Mouse (Mus musculus): ENCODE measurements at regions not wholly inside any gene's neighbourhood (a gene's known extent, or its start where the extent isn't known, plus 50 kb on each side); places are given as distances from the start of the nearest gene placed in this dataset.

DNA sequence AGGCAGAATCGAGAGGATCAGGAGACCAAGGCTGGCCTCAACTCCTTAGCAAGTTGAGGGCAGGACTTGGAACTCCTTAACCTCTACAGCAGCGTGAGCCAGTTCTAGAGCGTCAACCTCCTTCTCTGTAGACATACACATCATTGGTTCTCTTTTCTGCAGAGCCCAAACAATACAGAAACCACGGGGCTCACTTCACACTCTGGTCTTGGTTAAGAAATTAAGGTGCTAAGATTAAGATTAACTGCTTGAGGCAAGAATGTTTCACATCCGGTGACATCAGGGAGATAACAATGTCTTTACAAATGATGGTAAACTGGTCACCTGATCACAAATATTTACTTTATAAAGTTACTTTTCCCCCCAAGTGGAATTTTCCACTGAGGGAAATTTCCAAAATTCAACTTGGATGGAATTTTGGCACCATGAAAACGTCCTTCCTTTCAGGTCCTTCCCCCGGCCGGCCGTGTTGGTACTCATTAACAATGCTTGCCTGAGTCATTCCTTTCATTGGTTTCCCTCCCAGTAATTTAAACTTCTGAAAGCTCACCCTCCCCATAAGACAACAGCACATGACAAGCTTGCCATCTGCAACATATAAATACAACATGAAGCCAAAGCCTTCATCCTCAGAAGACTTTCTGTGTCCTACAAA lies 77.3 kb upstream of the Kdm7a start:
- DNase-seq, result no peak

DNA sequence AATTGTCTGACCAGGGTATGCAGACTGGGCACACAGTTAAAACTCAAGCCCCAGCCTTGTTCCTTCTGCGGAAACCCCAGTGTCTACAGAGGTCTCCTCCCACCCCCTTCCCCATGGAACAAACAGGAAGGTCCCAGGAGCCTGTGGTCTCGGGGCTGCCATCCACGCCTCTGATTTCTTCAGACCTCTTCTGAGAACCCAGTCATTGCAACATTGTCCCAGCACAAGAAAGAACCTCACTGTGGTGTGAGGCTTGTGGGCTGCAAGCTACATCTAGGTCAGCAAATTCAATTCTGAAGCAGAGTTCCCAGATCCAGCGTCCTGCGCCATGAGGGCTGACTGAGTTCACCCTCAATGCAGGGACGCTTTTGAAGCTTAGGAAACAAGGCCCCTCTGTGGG lies 71.7 kb upstream of the Kdm7a start:
- no peak for DNase-seq

DNA sequence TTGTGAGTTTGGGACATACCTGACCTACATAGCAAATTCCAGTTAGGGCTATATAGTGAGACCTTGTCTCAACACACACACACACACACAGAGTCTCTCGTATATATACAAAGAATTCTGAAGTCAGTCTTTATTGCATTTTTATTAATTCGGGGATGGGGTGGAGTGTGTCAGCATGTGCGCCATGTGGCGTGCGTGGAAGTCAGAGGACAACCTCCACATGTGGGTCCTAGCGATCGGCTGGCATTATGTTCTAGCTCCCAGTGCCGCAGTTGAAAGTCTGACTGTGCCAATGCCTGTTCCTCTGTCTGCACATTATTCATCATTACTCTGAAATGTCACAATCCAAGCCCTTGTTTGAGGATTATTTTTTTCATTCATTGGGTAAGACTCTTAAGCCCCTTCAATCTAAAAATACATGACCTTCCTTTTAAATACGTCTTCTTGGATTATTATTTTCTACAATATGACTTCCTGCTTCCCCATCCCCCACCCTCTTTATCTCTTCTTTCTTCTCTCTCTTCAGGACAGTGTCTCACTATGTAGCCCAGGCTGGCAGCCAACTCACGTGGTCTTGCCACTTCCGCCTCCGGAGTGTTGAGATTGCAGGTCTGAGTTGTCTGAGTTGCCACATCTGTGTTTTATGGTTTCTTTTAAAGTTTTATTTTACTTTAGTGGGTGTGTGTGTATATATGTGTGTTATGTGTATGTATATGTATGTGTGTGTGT lies 68.3 kb upstream of the Kdm7a start:
- DNase-seq, result no peak

DNA sequence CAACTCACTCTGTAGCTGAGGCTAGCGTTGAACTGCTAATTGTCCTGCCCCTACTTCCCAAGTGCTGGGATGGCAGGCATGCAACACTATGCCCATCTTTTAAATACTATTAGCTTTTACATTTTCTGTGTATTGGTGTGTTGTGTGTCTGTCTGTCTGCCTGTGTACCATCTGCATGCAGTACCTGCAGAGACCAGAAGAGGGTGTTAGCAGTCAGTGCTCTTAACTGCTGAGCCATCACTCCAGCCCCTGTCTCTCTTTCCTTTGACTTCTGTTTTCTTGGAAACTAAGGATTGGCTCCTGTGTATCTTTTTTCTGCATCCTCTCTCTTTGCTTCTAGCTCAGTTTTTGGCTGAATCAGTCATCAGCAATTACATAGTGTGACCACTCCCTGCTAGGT lies 66.8 kb upstream of the Kdm7a start:
- no peak for DNase-seq

DNA sequence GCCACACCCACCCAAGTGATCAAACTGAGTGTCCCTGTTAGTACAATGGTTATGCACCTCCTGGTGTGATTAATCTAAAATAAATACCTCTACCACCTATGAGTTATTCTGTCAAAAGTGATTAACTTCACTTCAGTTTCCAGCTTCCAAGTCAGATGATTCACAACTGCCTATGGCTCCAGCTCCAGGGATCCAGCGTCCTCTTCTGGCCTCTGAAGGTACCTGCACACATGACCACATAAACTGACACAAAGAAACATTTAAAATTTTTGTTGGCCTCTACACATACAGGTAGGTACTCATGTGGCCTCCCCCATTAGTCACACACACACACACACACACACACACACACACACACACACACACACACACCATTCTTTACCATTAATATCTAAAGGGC lies 63.9 kb upstream of the Kdm7a start:
- no peak for DNase-seq

DNA sequence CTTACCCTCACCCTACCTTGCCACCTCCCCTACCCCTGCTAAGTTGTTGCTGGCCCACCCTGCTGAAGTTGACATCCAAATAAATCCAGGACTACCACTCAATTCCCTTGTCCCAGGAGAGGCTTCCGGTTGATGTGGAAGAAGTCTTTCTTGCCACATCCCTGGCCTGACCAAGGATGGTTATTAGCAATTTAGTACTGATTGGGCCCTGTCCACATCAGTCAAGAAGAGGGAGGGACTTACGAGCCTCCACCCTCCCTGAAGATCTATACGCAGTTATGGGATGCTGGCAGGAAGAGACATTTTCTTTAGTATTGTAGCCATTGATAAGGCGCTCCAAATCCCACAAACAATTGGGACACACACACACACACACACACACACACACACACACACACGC lies 63.1 kb upstream of the Kdm7a start:
- no peak for DNase-seq

DNA sequence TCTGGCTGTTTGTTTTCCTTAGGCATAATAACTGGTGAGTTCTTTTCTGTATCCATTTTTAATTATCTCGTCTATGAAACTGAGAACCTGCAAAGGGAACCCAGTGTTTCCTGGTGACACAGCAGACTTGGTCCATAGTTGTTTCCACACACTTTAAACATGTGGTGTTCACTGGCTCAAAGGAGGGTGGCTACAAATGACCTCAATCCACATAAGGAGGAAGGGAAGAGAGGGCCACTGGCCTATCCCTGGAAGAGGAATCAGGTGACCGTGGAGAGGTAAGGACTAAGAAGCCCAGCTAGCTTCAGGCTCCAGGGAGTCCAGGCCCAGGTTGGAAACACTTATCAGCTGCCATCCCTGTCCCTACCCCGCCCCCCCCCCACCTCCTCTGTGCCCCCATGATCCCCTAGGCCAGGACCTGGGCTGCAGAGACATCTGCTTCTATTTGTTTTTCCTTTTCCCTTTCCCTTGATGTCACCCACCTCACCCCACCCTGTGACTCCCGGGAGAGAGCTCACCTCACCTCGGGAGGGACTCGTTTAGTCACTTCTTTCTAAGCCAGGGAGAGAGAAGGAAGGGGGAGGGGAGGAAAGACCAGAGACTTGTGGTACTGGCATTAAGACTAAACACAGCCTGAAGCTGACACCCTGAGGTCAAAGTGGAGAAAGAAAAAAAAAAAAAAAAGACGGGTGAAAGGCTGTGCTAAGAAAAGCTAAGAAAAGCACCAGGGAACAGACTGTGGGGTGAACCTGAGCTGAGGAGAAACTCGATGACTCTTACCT lies 62.2 kb upstream of the Kdm7a start:
- DNase-seq, result no peak

DNA sequence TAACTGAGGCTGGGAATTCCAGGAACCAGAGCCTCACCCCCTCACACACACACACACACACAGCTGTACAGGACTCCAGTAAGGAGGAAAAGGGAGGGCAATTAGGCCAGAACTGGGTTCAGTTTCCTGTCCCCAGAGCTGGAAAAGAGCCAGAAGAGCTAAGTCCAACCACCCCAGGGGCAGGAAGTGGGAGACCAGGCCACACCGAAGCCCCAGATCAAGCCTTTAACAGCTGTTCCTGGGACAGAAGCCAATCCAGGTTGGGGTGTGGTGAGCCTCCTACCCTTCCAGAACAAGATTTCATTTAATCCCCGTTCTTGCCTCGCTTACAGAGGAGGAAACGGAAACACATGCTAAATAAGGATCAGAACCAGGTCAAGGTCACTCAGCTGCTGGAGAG lies 58.1 kb upstream of the Kdm7a start:
- DNase-seq, result peak; percentile 54

DNA sequence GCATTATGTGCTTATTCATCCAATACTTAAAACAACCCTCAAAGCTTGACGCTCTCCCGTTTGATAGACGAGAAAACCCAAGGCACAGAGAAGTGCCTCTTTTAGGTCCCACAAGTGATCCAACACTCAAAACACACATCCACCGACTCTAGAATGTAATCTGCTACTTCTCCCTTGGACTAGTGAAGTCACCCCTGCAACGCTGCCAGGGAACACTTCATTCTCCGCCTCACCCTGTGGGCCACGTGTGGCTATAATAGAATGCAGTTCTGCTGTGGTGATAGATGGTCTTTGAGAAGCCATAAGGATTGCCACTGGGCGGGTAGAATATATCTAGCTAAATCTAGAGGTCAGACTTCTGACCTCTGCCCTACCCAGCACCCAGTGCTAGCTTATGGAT lies 57.0 kb upstream of the Kdm7a start:
- DNase-seq, result peak; percentile 53

DNA sequence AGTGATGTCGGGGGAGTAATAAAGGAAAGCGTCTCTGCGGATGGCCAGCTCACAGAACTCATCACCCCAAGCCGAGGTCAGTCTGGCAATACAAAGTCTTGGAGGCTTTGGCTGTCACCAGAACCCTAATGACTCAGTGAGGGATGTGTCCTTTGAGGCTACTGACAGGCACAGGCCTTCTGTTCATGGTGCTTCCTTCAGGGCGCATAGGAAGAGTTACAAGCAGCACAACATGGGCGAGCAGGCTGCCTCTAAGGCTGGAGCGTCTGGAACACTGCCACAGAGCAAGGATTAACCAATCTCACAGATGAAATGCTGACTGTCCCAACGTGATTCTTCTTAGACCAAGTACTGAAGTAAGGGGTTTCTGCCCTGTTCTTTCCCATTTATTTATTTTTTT lies 55.4 kb upstream of the Kdm7a start:
- peak; percentile 46 for DNase-seq

DNA sequence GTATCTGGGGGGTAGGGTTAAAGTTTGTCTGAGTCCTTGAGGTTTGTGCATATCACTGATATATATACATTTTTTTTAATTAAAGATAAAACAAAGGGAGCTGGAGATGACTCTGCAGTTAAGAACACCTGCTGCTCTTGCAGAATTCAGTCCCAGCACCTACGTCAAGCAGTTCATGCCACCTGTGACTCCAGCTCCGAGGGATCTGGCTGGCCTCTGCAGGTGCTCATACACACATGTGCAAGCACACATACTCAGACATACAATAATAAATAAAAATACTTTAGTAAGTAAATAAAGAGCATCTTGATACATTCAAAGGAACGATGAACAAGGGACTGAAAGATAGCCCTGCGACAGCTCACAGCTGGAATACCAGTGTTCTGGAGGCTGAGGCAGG lies 53.9 kb upstream of the Kdm7a start:
- no peak for DNase-seq

DNA sequence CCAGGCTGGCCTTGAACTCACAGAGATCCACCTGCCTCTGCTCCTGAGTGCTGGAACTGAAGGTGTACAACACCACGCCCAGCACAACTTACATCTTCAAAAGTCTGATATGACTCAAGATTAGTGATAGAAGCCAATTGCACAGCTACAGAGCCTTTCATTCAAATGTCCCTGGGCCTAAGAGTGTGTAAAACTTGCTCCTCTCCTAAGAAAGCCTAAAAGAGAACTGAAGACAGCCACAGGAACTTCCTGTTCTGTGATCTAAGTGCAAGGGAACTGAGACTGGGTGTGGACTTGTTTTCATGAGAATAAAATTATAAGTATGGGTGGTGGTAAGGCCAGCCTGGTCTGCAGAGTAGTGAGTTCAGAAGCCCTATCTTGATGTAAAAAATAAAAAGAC lies 52.5 kb upstream of the Kdm7a start:
- DNase-seq, result no peak

DNA sequence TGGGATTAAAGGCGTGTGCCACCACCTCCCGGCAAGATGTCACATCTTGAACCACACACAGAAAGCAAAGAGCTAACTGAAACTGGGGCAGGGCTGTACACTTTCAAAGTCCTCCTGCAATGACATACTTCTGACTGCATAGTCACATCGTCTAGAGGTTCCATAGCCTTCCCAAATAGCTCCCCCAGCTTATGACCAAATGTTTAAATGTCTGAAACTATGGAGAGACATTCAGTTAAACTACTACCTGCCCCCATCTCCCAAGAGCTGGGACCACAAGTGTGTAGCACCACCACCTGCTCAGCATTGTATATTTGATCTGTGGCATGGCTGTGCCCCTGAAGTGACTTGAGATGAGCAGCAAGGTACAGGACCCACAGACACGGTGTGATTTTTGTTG lies 52.1 kb upstream of the Kdm7a start:
- DNase-seq, result no peak

DNA sequence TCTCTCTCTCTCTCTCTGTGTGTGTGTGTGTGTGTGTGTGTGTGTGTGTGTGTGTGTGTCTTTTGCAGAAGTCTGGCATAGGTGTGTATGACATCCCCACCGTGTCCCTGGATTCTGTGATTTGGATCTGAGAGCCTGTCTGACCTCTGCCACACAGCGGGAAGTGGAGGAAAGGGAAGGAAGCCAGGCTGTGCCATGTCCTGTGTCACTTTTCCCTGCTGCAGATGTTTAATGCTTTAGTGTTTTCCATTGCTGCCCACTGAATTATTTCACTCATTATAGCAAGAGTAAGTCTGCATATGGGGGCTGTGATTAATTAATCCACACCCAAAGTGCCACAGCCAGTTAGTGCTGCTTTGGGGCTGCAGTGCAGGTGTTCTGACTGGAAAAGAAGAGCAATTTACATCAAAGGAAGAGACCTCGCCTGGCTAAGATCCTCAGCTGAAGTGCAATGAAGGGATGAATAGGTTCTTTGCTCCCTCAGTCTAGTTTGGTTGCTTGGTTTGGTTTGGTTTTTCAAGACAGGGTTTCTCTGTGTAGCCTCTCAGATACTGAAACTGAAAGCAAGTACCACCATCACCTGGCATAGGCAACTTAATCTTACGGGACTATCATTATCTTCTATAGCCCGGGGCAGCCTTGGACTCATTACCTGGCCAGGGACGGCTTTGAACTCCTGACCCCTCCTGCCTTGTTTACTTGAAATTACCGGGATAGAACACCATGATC lies 51.2 kb upstream of the Kdm7a start:
- DNase-seq, result no peak

DNA sequence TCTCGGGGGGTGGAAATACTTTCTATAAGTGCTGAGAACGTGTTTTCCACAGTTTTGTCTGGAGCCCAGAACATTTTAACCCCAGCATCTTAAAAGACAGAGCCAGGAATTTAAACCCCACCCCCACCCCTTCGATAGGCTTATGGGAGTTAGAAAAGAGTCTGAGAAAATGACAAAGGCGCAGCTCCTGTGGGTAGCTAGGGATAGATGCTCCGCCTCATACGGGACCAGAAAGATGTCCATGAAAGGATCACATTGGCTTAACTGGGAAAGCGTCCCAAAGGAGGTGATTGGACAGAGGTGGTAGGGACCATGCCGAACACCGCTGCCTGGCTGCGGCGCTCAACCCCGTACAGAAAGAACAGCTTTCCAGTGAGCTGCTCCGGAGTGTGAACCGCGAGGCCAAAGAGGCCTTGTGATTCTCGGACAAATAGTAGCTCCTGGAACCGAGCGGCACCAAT lies 50.6 kb upstream of the Kdm7a start:
- no peak for DNase-seq

DNA sequence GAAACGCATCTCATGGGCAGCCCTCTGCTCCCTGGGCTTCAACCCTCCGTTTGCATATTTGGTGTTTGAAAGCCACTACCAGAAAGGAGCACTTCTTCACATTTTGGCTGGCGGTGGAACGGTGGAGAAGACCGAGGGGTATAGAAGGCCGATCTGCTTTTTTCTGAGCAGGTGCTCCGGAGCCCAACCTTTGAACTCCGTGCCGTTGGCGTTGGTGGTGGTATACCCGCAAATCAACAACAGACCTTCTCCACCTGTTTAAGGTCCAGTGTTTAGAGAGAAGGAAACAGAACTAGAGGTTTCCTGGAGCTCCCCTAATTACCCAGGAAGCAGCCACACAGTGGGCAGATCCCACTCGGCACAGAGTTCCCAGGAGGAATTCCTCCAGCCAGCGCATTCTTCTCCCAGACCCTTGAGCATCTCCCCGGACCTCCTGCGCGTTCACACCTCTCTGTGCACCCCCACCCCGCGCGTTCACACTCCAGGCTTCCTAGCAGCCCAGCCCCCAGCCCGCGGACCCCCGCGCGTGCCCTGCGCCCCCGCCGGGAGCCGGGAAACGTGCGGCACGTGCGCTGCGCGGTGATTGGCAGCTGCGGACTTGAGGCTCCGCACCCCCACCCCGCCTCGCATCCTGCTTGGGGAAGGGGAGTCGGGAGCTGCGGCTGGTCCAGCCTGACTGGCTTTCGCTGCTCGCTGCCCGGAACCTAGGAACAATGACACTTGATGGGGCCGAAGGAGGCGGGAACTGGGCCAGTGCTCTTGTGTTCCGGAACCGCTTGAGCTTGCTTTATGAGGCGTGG lies 49.9 kb upstream of the Kdm7a start:
- peak; percentile 46 for DNase-seq

Measured in gastrocnemius, postnatal 25 days (tissue).